Mouse (Mus musculus) myocyte (in vitro differentiated cells): ENCODE measurements around the gene Ppfia1.

Experiments
- E2F4 ChIP-seq: IDR thresholded peaks from one replicate; pipeline ENCODE4 v1.6.1; 2011; ENCODE audit warnings: mild to moderate bottlenecking, control low read depth, moderate library complexity; ENCODE audit not compliant: insufficient read depth
- POLR2AphosphoS2 ChIP-seq: IDR thresholded peaks from one replicate; pipeline ENCODE4 v1.6.1; 2011; ENCODE audit warnings: low read depth, control low read depth; ENCODE audit not compliant: insufficient read length
- TCF12 ChIP-seq: IDR thresholded peaks from one replicate; pipeline ENCODE4 v1.6.1; 2011; ENCODE audit warnings: mild to moderate bottlenecking, control low read depth; ENCODE audit not compliant: poor library complexity, insufficient read depth, severe bottlenecking

DNA sequence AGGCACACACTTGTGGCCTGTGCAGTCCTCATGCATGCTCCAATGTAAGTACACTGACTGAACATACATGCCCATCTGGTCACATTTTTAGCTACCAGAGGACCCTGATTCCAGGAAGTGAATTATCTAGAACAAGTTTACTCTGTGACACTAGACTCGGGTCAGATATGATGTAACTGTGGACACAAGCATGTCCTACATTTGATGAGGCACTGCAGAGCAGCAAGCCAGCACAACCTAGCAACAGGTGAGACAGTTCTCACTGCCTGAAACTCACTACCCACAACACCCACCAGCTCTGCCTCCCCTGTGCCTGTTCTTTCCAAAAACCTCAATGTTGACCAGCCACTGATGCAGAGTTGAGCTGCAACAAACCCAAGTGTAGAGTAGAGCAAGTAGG lies 2.7 kb downstream of the Ppfia1 start:
- TF ChIP-seq TCF12 (no peak), POLR2AphosphoS2 (no peak), E2F4 (no peak)
